Mouse (Mus musculus): Measurements from ENCODE around the gene Spata25.

- TF ChIP-seq CTCF (IDR thresholded peaks at IDR 0.05; ENCODE audit: control insufficient read depth, insufficient read depth, insufficient read length) (no peak), CEBPB (IDR thresholded peaks at IDR 0.05; ENCODE audit: low read depth) (no peak), USF1 (IDR thresholded peaks at IDR 0.05; ENCODE audit: low read depth) (no peak), MAX (IDR thresholded peaks at IDR 0.05) (no peak)
Observed at GRCm38 (mm10) chr2:164787779-164788178, 40.6 kb downstream of the Spata25 start.
